Mouse (Mus musculus): Measurements from ENCODE around the gene Olfr721-ps1.

Gene Olfr721-ps1

GRCm38 (mm10) chr14:14400998-14401397 lies at the start of gene Olfr721-ps1:
Gene Olfr721-ps1, plus strand, starts transcription at chr14:14401298.
- DNase-seq (ENCODE audit: low spot score in 2 of 2), result no peak

- no peak for DNase-seq (ENCODE audit: low spot score in 2 of 2)
Measured at GRCm38 (mm10) chr14:14351721-14352590, 49.1 kb upstream of the Olfr721-ps1 start.

DNA sequence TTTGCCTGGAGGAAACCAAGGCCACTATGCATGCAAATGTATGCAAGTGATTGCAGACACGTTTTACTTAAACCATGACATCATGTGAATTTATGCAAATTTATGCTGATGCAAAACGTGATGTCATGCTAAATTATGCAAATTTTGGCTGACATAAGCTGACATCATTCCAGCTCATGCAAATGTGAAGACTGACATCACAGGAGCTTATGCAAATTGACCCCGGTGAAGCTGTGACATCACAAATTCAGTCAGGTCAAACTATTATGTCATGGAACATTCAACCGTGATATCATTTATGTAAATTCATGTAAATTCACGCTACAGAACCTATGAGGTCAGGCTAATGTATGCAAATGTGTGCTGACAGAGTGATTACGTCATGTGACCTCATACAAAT lies 48.5 kb upstream of the Olfr721-ps1 start:
- no peak for DNase-seq (ENCODE audit: low spot score in 2 of 2)

DNA sequence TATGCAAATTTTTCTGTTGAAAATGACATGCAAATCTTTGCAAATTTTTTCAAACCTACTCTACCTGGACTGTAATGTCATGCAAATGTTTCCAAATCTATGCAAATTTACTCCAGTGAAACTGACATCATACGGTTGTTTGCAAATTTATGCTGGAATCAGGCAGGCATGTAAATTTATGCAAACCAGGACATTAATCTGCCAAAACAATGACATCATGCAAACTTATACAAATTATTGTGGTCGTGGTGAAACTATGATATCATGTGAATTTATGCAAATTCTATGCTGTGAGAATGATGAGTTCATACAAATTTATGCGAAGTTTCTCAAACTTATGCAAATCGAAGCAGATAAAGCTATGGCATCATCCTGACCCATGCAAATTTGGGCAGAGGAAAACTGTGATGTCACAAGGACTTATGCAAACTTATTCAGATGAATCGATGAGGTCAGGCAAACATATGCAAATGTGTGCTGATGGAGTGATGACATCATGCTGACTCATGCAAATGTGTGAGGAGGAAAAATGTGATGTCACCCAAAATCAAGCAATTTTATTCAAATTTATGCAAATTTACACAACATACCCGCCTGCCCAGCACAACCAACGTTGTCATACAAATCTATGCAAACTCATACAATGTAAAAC lies 47.9 kb upstream of the Olfr721-ps1 start:
- DNase-seq (ENCODE audit: low spot score in 2 of 2), result no peak

DNA sequence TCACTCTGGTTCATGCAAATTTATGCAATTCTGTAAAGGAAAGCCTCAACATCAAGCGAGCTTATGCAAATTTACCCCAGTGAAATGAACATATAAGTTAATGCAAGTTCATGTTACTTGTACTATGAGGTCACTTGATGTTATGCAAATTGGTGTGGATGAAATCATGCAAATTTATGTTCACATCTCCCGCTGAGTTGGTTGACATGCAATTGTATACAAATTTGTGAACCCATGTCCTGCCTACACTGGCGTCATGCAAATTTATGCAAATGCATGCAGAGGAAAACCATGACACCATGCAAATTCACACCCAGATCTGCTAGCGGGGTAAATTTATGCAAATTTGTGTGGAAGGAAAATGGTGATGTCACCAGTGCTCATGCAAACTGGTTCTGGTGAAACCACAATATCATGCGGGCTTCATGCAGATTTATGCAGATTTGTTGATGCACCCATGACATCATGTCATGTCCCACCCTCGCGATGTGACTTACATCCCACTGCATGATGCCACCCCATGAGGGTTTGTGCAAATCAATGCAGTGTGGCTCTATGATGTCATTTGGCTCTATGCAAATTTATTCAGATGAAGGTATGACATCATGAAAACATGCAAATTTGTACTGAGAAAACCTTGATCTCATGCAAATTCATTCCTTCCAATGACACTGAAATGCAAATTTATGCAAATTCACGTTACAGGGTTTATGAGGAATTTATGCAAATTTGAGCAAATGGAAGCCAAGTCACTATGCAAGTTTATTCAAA lies 47.2 kb upstream of the Olfr721-ps1 start:
- DNase-seq (ENCODE audit: low spot score in 2 of 2), result no peak

- DNase-seq (ENCODE audit: low spot score in 2 of 2), result no peak
Measured at GRCm38 (mm10) chr14:14354511-14355359, 46.4 kb upstream of the Olfr721-ps1 start.

DNA sequence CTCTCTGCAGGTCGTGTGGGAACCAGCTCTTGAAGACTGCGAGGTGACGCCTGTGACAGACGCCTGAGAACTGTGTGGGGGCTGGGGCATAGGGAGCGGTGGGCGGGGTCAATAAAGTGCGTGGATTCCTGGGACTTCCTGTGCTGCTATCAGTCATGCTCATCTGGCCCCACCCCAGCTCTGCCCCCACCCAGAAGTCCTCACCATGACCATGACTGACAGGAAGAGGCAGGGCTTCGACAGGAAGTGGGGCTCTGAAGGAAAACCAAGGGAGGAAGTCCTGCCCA lies 45.8 kb upstream of the Olfr721-ps1 start:
- no peak for DNase-seq (ENCODE audit: low spot score in 2 of 2)

DNA sequence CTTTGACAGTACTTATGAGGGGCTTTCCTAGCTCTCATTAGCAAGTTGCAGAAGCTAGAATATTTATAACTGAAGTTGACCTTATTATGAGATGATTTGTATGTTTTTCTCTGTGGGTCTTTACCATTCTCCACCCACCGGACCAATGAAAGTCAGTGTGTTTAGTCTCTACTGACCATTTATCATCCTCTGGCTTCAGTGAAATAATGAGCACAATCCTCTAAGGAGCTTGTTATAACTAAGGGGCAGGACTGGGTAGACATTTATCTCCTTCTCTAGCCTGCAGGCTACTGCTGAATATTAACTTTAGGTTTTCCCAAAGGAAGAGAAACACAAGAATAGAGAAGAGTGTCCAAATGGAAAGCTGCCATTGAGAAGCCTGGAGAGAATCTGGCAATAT lies 5.6 kb upstream of the Olfr721-ps1 start:
- DNase-seq (ENCODE audit: low spot score in 2 of 2), result no peak

DNA sequence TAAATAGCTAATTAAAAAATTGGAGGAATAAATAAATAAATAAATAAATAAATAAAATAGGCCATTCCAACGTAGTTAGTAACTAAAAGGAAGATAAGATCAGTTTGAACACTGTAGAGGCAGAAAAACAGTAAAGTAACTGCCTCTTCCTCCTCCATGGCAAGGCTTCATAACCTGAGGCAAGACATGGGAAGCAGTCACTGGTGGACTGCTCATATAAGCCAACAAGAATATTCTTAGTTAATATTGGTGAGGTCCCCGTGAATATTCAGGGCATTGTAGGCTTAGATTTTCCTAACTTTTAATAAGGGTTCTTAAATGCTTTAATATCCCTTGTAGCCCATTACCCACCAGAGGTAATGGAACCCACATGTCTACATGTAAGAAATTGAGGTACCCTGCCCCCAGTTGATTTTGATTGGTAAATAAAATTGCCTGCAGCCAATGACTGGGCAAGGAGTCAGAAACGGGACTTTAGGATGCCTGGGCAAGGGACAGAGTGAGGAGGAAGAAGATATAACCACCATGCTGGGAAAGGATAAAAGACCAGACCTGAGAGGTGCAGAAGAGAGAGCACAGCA lies 35.1 kb downstream of the Olfr721-ps1 start:
- no peak for DNase-seq (ENCODE audit: low spot score in 2 of 2)

Measured in urinary bladder, adult 18-20 months (tissue).